Mouse (Mus musculus) adrenal gland, adult (tissue): ENCODE data around the gene Fcgr4.
"Not testable (repeated sequence)": the region's sequence is repeated elsewhere in the genome, so short reads cannot be mapped to it uniquely, and the experiment has no call there.

Experiments
- DNase-seq, 2 experiments: peaks; one replicate each; pipeline ENCODE4 v3.0.0; 2022 to 2023; ENCODE audit warnings: low spot score in 1 of 2; ENCODE audit not compliant: inconsistent age in 2 of 2

Gene Fcgr4

DNA sequence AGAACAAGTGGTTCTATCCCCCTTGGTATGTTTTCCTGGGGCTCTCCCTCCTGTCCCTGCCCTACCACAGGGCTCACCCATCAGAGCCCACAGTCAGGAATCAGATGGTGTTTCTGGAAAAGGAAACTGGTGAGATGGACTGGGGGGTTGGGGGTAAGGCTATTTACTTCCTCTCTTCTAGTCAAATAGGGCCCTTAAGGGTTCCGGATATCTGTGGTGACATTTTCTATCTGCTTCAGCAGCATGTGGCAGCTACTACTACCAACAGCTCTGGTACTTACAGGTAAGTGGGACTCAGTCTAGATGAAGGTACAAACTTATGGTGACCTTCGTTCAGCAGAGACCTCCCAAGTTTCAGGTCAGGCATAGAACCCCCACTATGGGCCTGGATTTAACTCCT is at the start of gene Fcgr4:
TSS of gene Fcgr4 (plus strand) at position 184 of the 400 bp plus-strand sequence.
- peak in 1 of 2 experiments; percentile 43 for DNase-seq

- no peak for DNase-seq
Measured at GRCm38 (mm10) chr1:170972494-170972893, 46.2 kb upstream of the Fcgr4 start.

DNA sequence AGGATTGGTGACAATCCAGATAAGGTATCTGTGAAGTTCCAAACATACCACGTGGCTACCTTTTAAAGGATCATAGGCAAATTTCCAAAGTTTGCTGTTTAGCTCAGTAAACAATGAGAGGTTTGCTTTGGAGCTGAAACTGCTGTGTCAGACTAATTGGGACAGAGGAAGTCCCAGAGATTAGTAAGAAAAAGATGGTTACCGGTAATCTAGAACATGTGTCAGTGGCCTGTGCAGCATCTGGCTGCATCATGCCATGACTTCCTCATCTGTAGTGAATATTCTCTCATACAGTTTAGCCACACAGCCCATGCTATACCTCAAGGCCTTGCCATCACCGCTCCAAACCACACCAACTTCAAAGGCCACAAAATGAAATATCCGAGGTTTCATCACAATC is 45.8 kb upstream of the Fcgr4 start:
- DNase-seq = no peak

- DNase-seq = no peak
Measured at GRCm38 (mm10) chr1:170974171-170974570, 44.5 kb upstream of the Fcgr4 start.

DNA sequence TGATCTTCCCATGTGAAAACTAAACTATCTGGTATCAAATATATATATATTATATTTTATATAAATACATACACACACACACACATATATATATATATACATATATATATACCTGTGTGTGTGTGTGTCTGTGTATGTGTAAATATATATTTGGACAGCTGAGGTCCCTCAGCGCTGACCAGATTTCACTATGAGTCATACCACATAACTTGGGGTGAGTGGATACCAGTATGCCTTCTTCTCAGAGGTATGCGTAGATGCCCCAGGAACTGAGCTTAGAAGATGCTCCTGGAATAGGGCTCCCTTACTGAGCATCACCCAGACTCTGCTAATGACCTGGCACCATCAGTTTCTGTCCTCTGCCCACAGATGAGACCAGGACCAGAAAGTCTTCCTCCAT is 44.0 kb upstream of the Fcgr4 start:
- DNase-seq = no peak

DNA sequence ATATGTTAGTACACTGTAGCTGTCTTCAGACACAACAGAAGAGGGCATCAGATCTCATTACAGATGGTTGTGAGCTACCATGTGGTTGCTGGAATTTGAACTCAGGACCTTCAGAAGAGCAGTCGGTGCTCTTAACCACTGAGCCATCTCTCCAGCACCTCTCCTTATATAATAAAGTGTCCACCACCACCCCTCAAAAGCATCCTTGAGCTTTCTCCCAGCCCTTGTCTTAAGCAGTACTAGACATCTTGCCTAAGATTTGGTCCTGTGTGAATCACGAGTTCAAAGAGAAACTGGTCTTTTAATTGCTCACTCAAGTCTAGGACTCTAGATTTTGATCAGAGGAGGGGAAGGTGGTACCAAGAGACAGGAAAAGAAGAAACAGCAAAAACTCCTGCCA is 43.4 kb upstream of the Fcgr4 start:
- DNase-seq = not testable (repeated sequence)

- DNase-seq = peak in 1 of 2 experiments; percentile 32
Measured at GRCm38 (mm10) chr1:170975751-170976161, 43.0 kb upstream of the Fcgr4 start.

- DNase-seq = no peak
Measured at GRCm38 (mm10) chr1:170976447-170976846, 42.3 kb upstream of the Fcgr4 start, which contains the start of gene Fcgr2b. Gene Fcgr2b, minus strand, starts transcription at chr1:170976547.

- no peak for DNase-seq
Measured at GRCm38 (mm10) chr1:170978601-170979000, 40.1 kb upstream of the Fcgr4 start.

DNA sequence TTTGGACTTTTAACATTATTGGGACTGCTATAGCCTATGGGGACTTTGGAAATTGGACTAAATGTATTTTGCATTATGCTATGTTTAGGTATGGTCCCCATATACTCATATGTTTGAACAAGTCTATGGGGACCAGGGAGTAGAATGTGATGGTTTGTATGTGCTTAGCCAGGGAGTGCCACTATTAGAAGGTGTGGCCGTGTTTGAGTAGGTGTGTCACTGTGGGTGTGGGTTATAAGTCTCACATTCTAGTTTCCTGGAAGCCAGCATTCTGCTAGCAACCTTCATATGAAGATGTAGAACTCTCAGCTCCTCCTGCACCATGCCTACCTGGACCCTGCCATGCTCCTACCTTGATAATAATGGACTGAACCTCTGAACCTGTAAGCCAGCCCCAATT is 37.0 kb upstream of the Fcgr4 start:
- DNase-seq = not testable (repeated sequence)

DNA sequence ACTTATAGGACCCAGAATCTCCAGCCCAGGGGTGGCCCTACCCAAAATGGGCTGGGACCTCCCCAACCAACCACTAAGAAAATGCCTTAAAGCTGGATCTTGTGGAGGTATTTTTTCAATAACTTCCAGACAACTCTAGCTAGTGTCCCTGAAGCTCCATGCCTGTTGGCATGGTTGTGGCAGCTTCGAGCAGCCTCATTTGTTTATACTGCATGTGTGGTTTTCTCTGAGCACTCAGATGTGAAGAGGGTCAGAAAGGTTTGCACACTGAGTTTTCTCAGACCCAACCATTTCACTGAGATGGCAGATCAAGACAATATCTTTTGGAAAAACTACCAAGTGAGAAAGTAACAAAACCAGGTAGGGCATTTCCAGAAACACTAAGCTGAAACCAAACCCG is 36.4 kb upstream of the Fcgr4 start:
- no peak for DNase-seq

DNA sequence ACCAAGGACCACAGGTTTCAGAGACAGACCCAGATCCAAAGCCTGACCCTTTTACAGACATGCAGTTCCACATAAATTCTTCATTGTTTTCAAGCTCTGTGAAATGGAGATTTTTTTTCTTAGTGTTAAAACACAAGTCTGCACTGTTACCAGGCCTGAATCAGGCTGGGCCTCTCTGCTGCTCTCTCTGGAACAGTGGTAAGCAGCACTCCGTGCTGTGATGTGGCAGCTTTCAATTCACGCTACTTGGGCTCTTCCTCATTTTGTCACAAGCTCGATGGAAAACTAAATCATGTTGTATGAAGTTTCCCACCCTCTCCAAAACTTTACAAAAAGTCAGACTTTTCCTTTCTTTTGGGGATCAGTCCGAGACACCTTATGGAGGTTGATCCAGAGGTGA is 35.7 kb upstream of the Fcgr4 start:
- no peak for DNase-seq

- peak in 1 of 2 experiments; percentile 38 for DNase-seq
Measured at GRCm38 (mm10) chr1:170985092-170985491, 33.6 kb upstream of the Fcgr4 start.

- no peak for DNase-seq
Measured at GRCm38 (mm10) chr1:170985861-170986260, 32.9 kb upstream of the Fcgr4 start.

DNA sequence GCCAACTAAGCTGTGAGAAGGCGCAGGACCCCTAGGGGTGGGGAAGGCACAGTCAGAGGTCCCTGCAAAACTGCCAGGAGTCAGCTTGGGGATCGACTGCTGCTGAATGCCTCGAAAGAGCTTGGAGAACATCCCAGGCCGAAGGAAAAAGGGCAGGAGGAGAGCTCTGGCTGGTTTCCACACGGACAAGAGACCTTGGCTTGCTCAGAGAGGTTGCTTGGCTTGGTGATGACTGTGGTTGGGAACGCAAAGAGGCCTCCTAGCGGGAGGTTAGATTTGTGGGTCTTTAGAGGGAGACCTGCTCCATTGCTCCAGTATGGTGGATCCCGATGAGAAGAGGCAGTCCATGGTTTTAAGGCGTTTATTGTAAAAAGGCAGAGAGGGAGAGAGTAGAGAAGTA is 29.1 kb upstream of the Fcgr4 start:
- DNase-seq = peak; percentile 58 to 76

GRCm38 (mm10) chr1:170992550-170992949 is 26.2 kb upstream of the Fcgr4 start:
- peak; percentile 37 to 81 for DNase-seq

GRCm38 (mm10) chr1:170996034-170996433 is 22.7 kb upstream of the Fcgr4 start:
- no peak for DNase-seq

- DNase-seq = peak; percentile 72 to 91
Measured at GRCm38 (mm10) chr1:170996753-170997152, 22.0 kb upstream of the Fcgr4 start.

DNA sequence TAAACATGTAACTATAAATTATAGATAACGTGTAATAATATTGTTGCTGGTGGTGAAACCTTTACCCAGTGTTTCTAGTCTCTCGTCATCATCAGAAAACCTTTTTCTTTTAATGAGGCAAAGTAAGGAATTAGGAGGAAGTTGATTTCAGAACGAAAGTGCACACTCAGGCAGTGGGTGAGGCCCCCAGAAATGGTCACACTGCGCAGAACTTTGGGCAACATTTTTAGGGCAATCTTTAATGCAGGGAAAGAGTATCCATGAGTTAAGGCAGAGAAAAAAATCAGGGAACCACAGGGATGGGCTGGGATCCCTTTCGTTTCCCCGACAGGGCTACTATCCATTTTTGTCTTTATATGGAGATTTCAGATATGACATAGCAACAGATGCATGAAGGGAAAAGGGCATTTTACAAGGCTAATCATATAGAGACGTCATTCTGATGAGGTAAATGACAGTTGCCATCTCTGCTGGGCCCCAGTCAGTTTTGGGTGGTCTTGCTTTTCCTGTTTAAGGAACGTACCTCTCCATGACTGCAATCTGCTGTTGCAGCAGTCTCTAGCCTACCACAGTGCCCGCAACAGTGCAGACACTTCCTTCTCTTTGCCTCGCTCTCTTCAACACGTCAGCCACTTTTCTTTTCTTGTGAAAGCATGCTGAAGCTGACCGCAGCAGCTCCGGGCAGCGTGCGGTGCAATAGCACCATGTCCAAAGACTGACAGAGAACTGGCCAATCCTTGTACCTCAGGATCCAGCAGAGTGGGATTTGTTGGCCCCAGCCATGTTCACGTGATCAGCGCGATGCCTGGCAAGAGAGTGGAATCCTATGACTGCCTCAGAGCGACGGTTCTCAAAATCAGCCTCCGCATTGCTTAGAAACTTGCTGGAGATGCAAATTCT is 20.7 kb upstream of the Fcgr4 start:
- peak; percentile 48 to 59 for DNase-seq

- DNase-seq = no peak
Measured at GRCm38 (mm10) chr1:170999811-171000210, 18.9 kb upstream of the Fcgr4 start.

- no peak for DNase-seq
Measured at GRCm38 (mm10) chr1:171005081-171005480, 13.6 kb upstream of the Fcgr4 start.

DNA sequence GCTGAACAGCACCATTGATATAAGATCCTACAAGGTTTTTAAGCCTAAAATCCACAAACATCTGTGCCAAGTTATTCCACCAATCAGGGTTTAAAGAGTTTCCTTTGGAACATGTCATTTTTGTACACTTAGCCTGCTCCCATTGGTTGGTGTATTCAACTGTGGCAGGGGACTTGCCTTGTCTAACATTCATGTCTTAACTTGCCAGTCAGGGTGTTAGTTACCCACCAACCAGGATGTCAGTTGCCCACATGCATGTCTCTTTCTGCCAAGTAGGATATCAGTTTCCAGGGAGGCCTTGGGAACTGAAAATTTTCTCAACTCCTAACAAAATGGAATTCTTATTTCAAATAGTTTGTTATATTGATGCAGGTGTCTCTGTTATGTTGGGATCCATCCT is 13.1 kb upstream of the Fcgr4 start:
- DNase-seq = no peak

- no peak for DNase-seq
Measured at GRCm38 (mm10) chr1:171006335-171006734, 12.4 kb upstream of the Fcgr4 start.
